Mouse (Mus musculus): Measurements from ENCODE around the gene Atraid.

Gene Atraid

DNA sequence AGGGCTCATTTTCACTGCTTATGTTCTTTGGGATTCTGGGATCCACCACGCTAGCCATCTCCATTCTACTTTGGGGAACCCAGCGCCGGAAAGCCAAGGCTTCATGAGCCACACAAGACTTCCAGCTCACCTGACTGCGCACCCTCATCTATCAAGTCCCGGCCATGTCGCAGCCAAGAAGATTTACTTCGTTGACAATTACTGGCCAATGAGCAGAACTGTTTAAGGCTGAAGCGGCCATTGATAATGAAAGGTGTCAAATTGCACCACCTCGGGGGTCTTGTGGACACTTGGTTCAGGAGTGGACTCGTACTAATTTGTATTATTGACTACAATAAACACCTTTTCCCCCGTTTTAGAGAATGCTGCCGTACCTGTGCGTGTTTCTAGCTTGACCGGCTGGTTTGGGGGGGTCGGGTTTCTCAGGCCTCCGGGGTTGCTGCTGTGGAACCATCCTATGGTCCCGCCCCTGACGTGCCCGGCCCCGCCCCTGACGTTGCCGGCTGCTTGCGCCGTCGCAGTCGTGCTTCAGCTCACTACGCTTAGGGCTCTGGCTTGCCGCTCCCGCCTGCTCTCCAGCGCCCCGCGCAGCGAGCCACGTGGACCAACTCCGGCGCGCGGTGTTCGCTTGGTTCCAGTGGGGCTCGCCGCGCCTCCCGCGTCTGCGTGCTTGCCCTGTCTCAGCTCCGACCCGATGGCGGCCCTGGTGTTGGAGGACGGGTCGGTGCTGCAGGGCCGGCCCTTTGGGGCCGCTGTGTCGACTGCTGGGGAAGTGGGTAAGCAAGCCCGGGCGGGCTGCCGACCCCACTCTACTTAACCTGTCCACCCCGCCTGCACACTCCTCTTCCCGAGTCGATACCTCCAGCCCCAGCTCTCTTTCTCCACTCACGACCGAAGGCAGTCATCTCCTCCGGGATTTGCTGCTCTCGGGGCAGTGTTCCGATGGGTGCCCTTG lies 6.4 kb downstream of the Atraid start, which contains the start of gene Cad:
TSS of gene Cad (plus strand) at position 520 of the 955 bp plus-strand sequence.
- peak; percentile 93 for DNase-seq (ENCODE audit: low read depth, low spot score)

DNA sequence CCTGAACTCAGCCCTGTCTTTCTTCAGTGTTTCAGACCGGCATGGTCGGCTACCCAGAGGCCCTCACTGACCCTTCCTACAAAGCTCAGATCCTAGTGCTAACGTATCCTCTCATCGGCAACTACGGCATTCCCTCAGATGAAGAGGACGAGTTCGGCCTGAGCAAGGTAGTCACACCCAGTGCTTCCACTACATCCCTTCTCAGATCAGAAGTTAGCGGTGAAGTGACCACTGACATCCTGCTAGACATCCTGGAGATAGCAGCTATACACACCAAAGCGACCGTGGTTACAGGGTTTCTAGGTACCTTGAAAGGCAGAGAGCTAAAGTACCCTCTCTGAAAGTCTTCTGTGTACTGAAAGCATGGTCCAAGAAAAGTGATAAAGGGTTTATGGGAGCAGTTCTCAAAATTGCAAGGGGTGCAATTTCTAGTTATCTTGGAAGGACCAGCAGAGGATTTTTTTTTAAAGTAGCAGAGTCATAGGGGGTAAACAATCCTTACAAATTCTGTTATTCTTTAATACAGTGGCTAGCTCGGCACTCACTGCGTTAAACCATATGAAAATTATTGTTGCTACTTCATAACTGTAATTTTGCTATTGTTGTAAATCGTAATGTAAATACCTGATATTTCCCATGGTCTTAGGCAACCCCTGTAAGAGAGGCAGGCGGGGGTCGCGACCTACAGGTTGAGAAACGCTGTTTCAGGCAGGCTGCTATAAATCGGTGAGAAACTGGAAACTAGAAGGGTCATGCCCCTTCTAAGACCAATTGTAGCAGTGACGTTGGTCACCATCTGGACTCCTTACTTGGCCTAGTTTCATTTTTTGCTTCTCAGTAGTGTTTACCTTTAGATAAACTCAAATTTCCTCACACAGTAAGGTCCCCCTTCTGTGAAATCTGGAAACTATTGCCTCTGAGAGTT lies 7.4 kb downstream of the Atraid start:
- peak; percentile 50 for DNase-seq (ENCODE audit: low read depth, low spot score)

DNA sequence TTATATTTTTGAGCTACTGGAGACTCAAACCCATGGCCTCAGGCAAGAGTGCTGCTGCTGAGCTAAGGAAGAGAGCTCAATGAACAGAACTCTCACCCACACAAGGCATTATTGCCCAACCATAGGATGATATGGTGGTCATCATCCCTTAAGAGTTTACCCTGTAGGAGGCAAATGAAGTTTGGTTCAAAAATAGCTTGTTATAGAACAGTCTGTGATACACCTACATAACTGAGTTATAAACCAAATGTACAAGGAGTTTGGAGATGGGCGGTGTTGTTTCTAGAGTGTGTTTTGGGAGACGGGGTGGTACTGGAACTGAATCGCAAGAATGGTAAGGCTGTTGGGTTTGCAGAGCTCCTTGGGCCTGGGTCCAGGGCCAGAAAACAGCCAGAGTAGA lies 21.7 kb downstream of the Atraid start:
- no peak for DNase-seq (ENCODE audit: low read depth, low spot score)

DNA sequence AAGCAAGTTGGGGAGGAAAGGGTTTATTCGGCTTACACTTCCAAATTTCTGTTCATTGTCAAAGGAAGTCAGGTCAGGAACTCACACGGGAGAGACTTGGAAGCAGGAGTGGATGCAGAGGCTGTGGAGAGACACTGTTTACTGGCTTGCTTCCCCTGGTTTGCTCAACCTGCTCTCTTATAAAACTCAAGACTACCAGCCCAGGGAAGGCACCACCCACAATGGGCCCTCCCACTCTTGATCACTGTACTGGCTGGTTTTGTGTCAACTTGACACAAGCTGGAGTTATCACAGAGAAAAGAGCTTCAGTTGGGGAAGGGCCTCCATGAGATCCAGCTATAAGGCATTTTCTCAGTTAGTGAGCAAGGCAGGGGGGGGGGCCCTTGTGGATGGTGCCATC lies 22.9 kb downstream of the Atraid start:
- no peak for DNase-seq (ENCODE audit: low read depth, low spot score)

DNA sequence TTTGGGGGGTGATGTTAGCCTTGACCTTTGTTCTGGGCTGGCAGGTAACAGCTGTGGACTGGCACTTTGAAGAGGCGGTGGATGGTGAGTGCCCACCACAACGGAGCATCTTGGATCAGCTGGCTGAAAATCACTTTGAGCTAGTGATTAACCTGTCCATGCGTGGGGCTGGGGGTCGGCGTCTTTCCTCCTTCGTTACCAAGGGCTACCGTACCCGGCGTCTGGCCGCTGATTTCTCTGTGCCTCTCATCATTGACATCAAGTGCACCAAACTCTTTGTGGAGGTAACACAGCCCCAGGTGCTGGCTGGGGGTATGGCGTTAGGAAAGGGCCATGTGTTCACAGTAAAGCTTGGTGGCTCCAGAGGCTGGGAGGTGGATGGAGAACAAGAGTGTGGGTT lies 23.7 kb downstream of the Atraid start:
- no peak for DNase-seq (ENCODE audit: low read depth, low spot score)

DNA sequence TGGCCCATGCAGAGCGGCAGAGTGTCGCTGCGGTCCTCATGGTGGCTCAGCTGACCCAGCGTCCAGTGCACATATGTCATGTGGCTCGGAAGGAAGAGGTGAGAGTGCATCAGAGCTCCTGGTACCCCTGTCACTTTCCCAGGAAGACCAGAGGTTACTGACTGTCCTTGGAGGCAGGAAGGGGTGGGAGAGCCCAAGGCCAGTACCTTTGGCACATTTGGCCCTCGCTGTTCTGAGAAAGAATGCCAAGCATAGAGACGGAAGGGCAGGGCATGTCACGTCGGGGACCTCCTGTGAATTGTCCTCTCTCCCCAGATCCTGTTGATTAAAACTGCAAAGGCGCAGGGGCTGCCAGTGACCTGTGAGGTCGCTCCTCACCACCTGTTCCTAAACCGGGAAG lies 25.1 kb downstream of the Atraid start:
- no peak for DNase-seq (ENCODE audit: low read depth, low spot score)

DNA sequence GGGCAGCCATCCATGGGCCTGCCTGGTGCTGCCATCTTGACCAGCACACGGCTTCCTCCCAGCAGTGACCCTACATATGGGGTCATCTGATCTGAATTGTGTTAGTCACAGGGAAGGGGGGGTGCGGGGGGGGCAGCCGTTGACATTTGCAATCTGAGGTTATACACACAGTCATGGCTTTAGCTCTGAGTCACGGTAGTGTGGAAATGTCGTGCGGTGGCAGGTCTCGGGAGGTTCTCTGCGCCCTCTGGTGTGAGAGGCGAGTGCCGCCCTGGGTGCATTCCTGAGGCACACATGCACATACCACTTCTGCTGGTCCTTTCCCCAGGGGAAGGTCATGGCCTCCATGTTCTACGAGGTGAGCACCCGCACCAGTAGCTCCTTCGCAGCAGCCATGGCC lies 28.2 kb downstream of the Atraid start:
- no peak for DNase-seq (ENCODE audit: low read depth, low spot score)

DNA sequence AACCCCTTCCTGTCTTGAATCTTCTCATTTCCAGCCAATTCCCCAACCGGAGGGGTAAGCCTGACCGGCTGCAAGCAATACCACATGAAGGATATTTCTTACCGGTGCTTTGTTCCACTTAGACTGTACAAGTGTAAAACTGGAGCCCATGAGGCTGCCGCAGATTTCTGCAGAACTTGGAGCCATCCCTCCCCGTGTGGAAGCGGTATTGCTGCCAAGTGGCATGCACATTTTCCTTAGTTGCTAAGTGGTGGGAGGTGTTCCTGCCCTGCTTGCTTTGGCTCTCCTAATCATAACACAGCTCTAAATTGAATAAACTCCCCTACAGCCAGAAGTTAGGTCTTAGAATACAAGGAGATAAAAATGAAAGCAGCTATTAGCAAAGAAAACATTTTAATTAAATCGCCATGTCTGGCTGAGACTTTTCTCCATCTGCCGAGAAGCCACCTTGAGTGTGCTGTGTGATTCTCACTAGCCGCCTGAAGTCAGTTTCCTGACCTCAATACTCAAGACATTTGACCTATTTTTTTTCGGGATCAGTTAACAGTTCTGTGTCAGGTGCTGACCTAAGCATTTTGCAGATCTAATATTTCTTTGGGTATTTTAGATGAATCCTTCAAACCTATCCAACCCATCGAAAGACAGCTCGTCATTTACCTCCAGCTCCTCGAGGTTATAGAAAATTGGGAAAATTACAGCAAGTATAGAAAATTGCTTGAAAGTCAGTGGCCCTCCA lies 32.1 kb downstream of the Atraid start:
- DNase-seq (ENCODE audit: low read depth, low spot score): no peak

GRCm38 (mm10) chr5:31080795-31081164 lies 32.7 kb downstream of the Atraid start:
- no peak for DNase-seq (ENCODE audit: low read depth, low spot score)

DNA sequence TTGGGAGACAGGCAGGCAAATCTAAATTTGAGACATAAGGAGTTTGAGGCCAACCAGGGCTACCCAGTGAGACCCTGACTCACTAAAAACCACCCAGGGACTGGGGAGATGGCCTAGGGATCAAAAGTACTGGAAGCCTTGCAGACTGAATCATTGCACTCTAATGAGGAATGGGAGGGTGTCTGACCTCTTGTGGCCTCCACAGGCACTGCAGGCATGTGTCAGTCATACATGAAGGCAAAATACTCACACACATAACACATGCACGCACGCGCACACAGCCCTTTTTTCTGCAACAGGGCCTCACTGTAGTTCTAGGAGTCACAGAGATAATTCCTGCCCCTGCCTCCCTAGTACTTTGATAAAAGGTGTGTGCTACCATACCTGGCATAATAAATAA lies 33.3 kb downstream of the Atraid start:
- DNase-seq (ENCODE audit: low read depth, low spot score): peak; percentile 45

GRCm38 (mm10) chr5:31082355-31082754 lies 34.2 kb downstream of the Atraid start:
- DNase-seq (ENCODE audit: low read depth, low spot score): peak; percentile 54

GRCm38 (mm10) chr5:31082935-31083625 lies 35.0 kb downstream of the Atraid start:
- DNase-seq (ENCODE audit: low read depth, low spot score): no peak

- peak; percentile 38 for DNase-seq (ENCODE audit: low read depth, low spot score)
Observed at GRCm38 (mm10) chr5:31083949-31084348, 35.8 kb downstream of the Atraid start.

- no peak for DNase-seq (ENCODE audit: low read depth, low spot score)
Observed at GRCm38 (mm10) chr5:31086606-31087005, 38.5 kb downstream of the Atraid start.

- no peak for DNase-seq (ENCODE audit: low read depth, low spot score)
Observed at GRCm38 (mm10) chr5:31087131-31087530, 39.0 kb downstream of the Atraid start.

- no peak for DNase-seq (ENCODE audit: low read depth, low spot score)
Observed at GRCm38 (mm10) chr5:31092231-31092975, 44.3 kb downstream of the Atraid start.

DNA sequence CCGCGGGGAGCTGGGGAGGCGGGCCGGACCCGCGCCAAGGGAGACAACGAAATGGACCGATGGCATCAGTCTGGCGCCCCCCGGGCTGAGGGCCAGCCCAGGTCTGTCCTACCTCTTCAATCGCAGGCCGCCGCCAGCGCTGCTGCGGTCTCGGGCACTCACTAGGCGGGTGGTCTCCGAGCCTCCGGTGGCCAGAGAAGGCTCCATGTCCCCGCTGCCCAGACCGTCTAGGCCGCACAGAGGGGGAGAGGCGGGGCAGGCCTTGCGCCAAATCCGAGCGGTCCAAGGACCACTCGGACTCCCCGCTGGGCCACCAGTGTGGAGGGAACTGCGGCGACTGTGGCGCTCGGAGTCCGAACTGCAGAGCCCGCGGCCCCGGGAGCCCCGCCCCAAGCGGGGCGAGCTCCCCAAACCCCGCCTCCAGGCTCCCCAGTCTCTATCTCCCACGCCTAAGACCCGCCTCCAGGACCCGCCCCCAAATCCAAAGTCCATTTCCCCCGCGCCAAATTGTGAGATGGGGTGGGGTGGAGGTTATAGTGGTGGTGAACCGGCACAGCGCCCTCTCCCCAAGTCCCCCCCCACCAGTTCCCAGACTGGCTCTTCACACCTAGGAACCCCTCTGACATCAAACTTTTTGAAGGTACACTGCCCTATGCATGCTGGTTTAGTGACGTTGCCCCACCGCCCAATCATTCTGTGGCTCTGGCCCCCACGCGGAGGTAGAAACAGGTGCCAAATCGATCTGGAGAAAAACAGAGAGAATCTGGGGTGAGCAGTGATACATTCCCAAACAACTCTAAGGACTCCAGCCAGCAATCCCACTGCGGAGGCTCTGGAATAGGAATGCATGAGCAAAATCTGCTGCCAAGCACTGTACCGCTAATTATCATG lies 45.3 kb downstream of the Atraid start:
- peak; percentile 60 for DNase-seq (ENCODE audit: low read depth, low spot score)

- peak; percentile 41 for DNase-seq (ENCODE audit: low read depth, low spot score)
Observed at GRCm38 (mm10) chr5:31094100-31094798, 46.1 kb downstream of the Atraid start.

Data from CD4-positive helper T cell, adult 2 months (primary cell).